Mouse (Mus musculus) heart, postnatal 0 days (tissue): Measurements from ENCODE around the gene S1pr5. TPM values are rescaled to one million over a fixed set of nuclear protein-coding genes. Genes with fewer than 3 reads are reported as not detected.

Experiments
- ATAC-seq: fragments of 200-750 bp; cut with Nextera tagmentation; 2 replicates; pipeline ENCODE4 v1.8.0; 2017; ENCODE audit warnings: low read depth, moderate number of reproducible peaks, moderate library complexity; ENCODE audit not compliant: insufficient read depth
- DNase-seq: peaks from one replicate; pipeline ENCODE4 v3.0.0-alpha.2; 2016; ENCODE audit warnings: low spot score
- H3K27ac ChIP-seq: fragments of 300-500 bp; sonication (generic); 2 replicates; pipeline ENCODE4 v1.5.1; 2014; ENCODE audit warnings: low read depth, mild to moderate bottlenecking
- H3K27me3 ChIP-seq: fragments of 300-500 bp; sonication (generic); 2 replicates; pipeline ENCODE4 v1.6.1; 2014; ENCODE audit warnings: low read length, mixed read lengths; ENCODE audit not compliant: control insufficient read depth, insufficient read depth
- H3K36me3 ChIP-seq: fragments of 300-500 bp; sonication (generic); replicated peaks from 2 replicates; pipeline ENCODE4 v1.6.1; 2014; ENCODE audit warnings: low read length, mixed read lengths; ENCODE audit not compliant: control insufficient read depth, insufficient read depth
- H3K4me1 ChIP-seq: fragments of 300-500 bp; sonication (generic); 2 replicates; pipeline ENCODE4 v1.6.1; 2014; ENCODE audit warnings: antibody characterized with exemption; ENCODE audit not compliant: control insufficient read depth, insufficient read depth
- H3K4me2 ChIP-seq: fragments of 300-500 bp; sonication (generic); 2 replicates; pipeline ENCODE4 v1.6.1; 2014; ENCODE audit warnings: low read depth, mild to moderate bottlenecking, low read length, moderate library complexity
- H3K4me3 ChIP-seq: fragments of 300-500 bp; sonication (generic); 2 replicates; pipeline ENCODE4 v1.5.1; 2014; ENCODE audit warnings: low read depth, low read length
- H3K9ac ChIP-seq: fragments of 300-500 bp; sonication (generic); replicated peaks from 2 replicates; pipeline ENCODE4 v1.6.1; 2014; ENCODE audit warnings: low read depth, low read length, mixed read lengths
- H3K9me3 ChIP-seq: fragments of 300-500 bp; sonication (generic); replicated peaks from 2 replicates; pipeline ENCODE4 v1.6.1; 2016; ENCODE audit warnings: low read length; ENCODE audit not compliant: control insufficient read depth
- CTCF ChIP-seq: IDR thresholded peaks from 2 replicates; pipeline ENCODE4 v1.5.1; 2016; ENCODE audit warnings: antibody characterized with exemption, control low read depth, low read depth
- EP300 ChIP-seq: IDR thresholded peaks from 2 replicates; pipeline ENCODE4 v1.6.1; 2016; ENCODE audit warnings: antibody characterized with exemption, low read depth
- WGBS: fragments of 180-500 bp; shearing (Covaris S2); extraction: QIAGEN DNeasy Blood & Tissue Kit; methylation state at CpG from one replicate; pipeline ENCODE4 v1.1.7; 2014; 5-methylcytosine and 5-hydroxymethylcytosine counted together
- polyA plus RNA-seq: library from polyadenylated mRNA; unstranded; fragments of >200 nt; fragmentation: Nextera tagmentation; extraction: Ambion mirVana; gene quantifications from 2 replicates; pipeline ENCODE4 v1.2.1, GENCODE M21; 2015
- total RNA-seq: library from RNA; depleted of rRNA; stranded (reverse); fragments of >200 nt; gene quantifications from 2 replicates; pipeline ENCODE4 v1.2.3, GENCODE M21; 2014; ENCODE audit warnings: low replicate concordance

The S1pr5 gene
- total and polyA plus RNA-seq, 2 experiments from 2014 or later: 0.10 TPM; not detected in 1

GRCm38 (mm10) chr9:21254690-21255089 lies 6.4 kb upstream of the S1pr5 start:
- Histone ChIP-seq H3K36me3 (no peaks in the 10 kb centered on the region), H3K4me1 (no peaks in the 10 kb centered on the region), H3K27me3 (peaks cover 21% of the 10 kb centered on the region), H3K27ac (no peak overlapping the region), H3K4me2 (no peak overlapping the region), H3K9ac (no peak overlapping the region), H3K9me3 (no peaks in the 10 kb centered on the region), H3K4me3 (no peak overlapping the region)
- no peak for DNase-seq
- no peak for ATAC-seq
- TF ChIP-seq CTCF: no peak
- TF ChIP-seq EP300: no peak

DNA sequence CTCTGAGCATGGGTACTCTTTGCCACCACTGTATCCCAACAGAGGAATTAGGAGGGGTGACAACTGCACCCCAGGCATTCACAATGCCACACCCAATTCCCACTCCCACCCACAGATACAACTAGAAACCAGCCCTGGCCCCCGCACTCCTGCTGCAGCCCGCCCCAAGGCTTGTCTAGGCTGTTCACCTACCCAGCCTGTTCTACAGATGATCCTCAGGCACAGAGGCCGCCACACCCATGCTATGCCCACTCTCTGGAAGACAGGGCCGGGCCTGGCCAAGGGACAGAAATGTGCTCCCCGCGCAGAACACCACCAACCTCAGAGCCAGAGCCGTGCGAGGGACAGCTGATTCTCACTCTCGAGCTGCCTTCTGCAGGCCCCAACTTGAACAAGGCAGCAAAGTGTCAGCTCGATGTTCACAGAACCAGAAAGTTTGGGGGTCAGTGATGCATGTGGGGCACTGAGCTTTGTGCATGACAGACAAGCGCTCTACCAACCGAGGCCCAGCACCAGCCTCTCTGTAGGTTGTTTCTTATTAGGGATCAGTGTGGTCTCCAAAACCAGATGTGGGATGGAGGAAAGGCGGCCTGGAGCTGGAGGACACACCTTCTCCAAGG lies 3.0 kb upstream of the S1pr5 start:
- H3K9ac ChIP-seq: no peak overlapping the region
- no peak for ATAC-seq
- H3K4me3 ChIP-seq: no peak overlapping the region
- H3K27ac ChIP-seq: no peak overlapping the region
- H3K9me3 ChIP-seq: no peaks in the 10 kb centered on the region
- TF ChIP-seq CTCF (no peak), EP300 (no peak)
- no peaks in the 10 kb centered on the region for H3K36me3 ChIP-seq
- DNase-seq: no peak
- no peaks in the 10 kb centered on the region for H3K4me1 ChIP-seq
- no peak overlapping the region for H3K4me2 ChIP-seq
- WGBS: 64% methylated on average over 13 of the region's 13 CpGs
- H3K27me3 ChIP-seq: peaks cover 51% of the 10 kb centered on the region

- no peaks in the 10 kb centered on the region for H3K4me1 ChIP-seq
- TF ChIP-seq EP300 (no peak), CTCF (no peak)
- H3K9me3 ChIP-seq: no peaks in the 10 kb centered on the region
- no peak for DNase-seq
- no peak overlapping the region for H3K27ac ChIP-seq
- H3K36me3 ChIP-seq: no peaks in the 10 kb centered on the region
- H3K9ac ChIP-seq: no peak overlapping the region
- 48% methylated on average over 2 of the region's 2 CpGs for WGBS
- H3K4me2 ChIP-seq: no peak overlapping the region
- no peak overlapping the region for H3K4me3 ChIP-seq
- no peak for ATAC-seq
- H3K27me3 ChIP-seq: peaks cover 58% of the 10 kb centered on the region
Observed at GRCm38 (mm10) chr9:21250509-21250908, 2.3 kb upstream of the S1pr5 start.

GRCm38 (mm10) chr9:21249629-21250508 lies 1.6 kb upstream of the S1pr5 start:
- 32% methylated on average over 17 of the region's 17 CpGs for WGBS
- Histone ChIP-seq H3K36me3 (no peaks in the 10 kb centered on the region), H3K27me3 (peaks cover 64% of the 10 kb centered on the region)

GRCm38 (mm10) chr9:21246342-21246741 lies 1.9 kb downstream of the S1pr5 start:
- H3K4me3 ChIP-seq: no peak overlapping the region
- no peak for ATAC-seq

More at GRCm38 (mm10) chr9:21249629-21250508, 1.6 kb upstream of the S1pr5 start:
- H3K9me3 ChIP-seq: no peaks in the 10 kb centered on the region
- H3K4me2 ChIP-seq: no peak overlapping the region
- H3K27ac ChIP-seq: no peak overlapping the region
- H3K4me1 ChIP-seq: 0 out of 2 replicates have a peak, but pooled peaks cover 2% of the 10 kb centered on the region
- ATAC-seq (no peak; the same call in 1 of the 2 replicates), DNase-seq (no peak)
- TF ChIP-seq EP300: no peak
- TF ChIP-seq CTCF: no peak
- H3K9ac ChIP-seq: no peak overlapping the region
- no peak overlapping the region for H3K4me3 ChIP-seq

More at GRCm38 (mm10) chr9:21246342-21246741, 1.9 kb downstream of the S1pr5 start:
- no peak for DNase-seq
- WGBS: 81% methylated on average over 1 of the region's 1 CpGs
- Histone ChIP-seq H3K4me2 (no peak overlapping the region), H3K9ac (no peak overlapping the region), H3K27me3 (peaks cover 85% of the 10 kb centered on the region), H3K36me3 (no peaks in the 10 kb centered on the region), H3K4me1 (peaks cover 13% of the 10 kb centered on the region), H3K27ac (no peak overlapping the region), H3K9me3 (no peaks in the 10 kb centered on the region)
- no peak for TF ChIP-seq CTCF
- TF ChIP-seq EP300: no peak
